Mouse (Mus musculus): ENCODE data around the gene Tmem253.

GRCm38 (mm10) chr14:52021138-52021529, 5.7 kb downstream of the Tmem253 start:
- no peak for TF ChIP-seq CTCF (IDR thresholded peaks at IDR 0.05)
- TF ChIP-seq POLR2A (IDR thresholded peaks at IDR 0.05; ENCODE audit: insufficient read depth, low read depth, low read length) = no peak
